Mouse (Mus musculus) adrenal gland, adult 2 months (tissue): ENCODE measurements at regions not wholly inside any gene's neighbourhood (a gene's known extent, or its start where the extent isn't known, plus 50 kb on each side); places are given as distances from the start of the nearest gene placed in this dataset.

ENCODE experiments used
- DNase-seq: peaks from one replicate; pipeline ENCODE4 v3.0.0; 2021

- peak; percentile 22 for DNase-seq
These were observed 53.7 kb upstream of the Ripply2 start for GRCm38 (mm10) chr9:86961663-86962062.

- no peak for DNase-seq
These were observed 58.3 kb upstream of the Ripply2 start for GRCm38 (mm10) chr9:86957076-86957475.

GRCm38 (mm10) chr9:86955720-86956119 is 59.6 kb upstream of the Ripply2 start:
- peak; percentile 14 for DNase-seq

GRCm38 (mm10) chr9:86951958-86952509 is 63.3 kb upstream of the Ripply2 start:
- DNase-seq = no peak

GRCm38 (mm10) chr9:86949885-86950284 is 65.5 kb upstream of the Ripply2 start:
- no peak for DNase-seq

- DNase-seq = no peak
These were observed 50.7 kb upstream of the Snap91 start for GRCm38 (mm10) chr9:86931196-86931595.
